Mouse (Mus musculus): ENCODE measurements at regions not wholly inside any gene's neighbourhood (a gene's known extent, or its start where the extent isn't known, plus 50 kb on each side); places are given as distances from the start of the nearest gene placed in this dataset.

DNA sequence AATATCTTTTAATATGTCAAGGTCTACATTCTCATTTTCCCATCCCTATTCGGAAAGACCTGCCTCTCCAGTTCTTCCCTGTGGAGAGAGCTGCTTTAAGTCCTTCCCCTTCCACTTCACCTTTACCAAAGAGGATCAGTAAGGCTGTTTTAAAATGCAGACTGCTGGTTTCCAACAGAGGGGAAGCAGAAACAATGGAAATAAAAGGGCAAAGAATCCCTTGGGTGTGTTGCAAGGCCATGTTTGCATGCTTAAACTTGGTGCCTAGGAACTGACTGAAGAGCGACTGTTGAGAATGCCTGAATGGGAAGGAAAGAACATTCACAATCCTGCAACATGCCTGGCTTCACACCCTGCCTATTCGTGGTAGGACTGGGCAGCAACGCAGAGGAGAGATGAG, 2759.1 kb upstream of the 5930422O12Rik start:
- no peak for TF ChIP-seq CTCF (IDR thresholded peaks at IDR 0.05; ENCODE audit: low read depth)
- no peak for TF ChIP-seq EP300 (IDR thresholded peaks at IDR 0.05; ENCODE audit: low read depth)

All from heart, postnatal 0 days (tissue).